Mouse (Mus musculus): ENCODE measurements around the gene Ubap1l.

DNA sequence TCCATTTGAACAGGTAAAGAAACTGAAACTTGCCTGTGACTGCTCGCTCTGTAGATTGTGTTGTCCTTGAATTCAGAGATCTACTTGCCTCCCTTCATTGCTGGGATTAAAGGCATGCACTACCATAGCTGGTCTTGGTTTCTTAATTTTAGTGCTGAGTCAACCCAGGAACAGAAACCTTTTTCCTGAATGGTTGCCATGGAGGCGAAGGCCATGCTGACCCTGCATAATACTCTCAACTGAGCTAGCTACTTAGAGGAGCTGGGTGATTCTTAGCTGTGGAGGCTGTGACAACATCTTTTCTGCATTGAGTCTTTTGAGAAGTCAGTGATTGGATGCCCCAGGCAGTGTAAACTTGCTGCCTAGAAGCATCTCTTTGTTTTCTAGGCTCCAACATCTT is 3.9 kb upstream of the Ubap1l start:
- TF ChIP-seq POLR2A (IDR thresholded peaks at IDR 0.05; ENCODE audit: extremely low read depth, insufficient read depth, low read length) (no peak), CTCF (IDR thresholded peaks at IDR 0.05; ENCODE audit: extremely low read depth, insufficient read depth, low read length) (no peak)
